Mouse (Mus musculus) thymus, postnatal 0 days (tissue): ENCODE results near the gene Vmn1r165. TPM values are rescaled to one million over a fixed set of nuclear protein-coding genes. Genes with fewer than 3 reads are reported as not detected.
"Not testable (repeated sequence)": the region's sequence is repeated elsewhere in the genome, so short reads cannot be mapped to it uniquely, and the experiment has no call there.

Experiments
- DNase-seq: peaks from one replicate; pipeline ENCODE4 v3.0.0-alpha.2; 2015; ENCODE audit warnings: low spot score
- polyA plus RNA-seq: library from polyadenylated mRNA; unstranded; fragments of >200 nt; fragmentation: Nextera tagmentation; extraction: Ambion mirVana; gene quantifications from 2 replicates; pipeline ENCODE4 v1.2.1, GENCODE M21; 2015

The Vmn1r165 gene
- not detected in 2 replicates for polyA plus RNA-seq

DNA sequence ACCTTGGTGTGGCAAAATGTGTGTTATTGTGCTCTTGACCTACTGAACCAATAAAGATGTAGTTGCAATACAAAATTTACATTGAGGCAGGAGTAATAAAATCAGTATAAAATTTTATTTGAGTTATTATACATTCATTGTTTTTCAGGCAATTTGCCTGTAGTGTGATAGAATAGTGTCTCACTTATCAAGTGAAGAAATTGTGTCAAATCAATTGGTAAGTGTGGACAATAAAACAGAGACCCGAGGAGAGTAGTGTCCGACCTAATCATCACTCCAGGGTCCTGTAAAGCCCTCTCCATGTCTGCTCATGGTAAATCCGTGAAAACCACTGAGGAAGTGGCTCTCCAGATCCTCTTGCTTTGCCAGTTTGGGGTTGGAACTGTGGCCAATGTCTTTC lies at the start of gene Vmn1r165:
Gene Vmn1r165, plus strand, starts transcription at position 301 of the 400 bp plus-strand sequence.
- DNase-seq, result not testable (repeated sequence)

DNA sequence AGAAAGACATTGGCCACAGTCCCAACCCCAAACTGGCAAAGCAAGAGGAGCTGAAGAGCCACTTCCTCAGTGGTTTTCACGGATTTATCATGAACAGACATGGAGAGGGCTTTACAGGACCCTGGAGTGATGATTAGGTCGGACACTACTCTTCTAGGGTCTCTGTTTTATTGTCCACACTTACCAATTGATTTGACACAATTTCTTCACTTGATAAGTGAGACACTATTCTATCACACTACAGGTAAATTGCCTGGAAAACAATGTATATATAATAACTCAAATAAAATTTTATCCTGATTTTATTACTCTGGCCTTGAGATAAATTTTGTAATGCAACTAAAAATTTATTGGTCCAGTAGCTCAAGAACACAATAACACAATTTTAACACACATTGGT lies 34.5 kb downstream of the Vmn1r165 start, which contains the start of gene Vmn1r166:
Gene Vmn1r166, minus strand, starts transcription at position 101 of the 400 bp plus-strand sequence.
- not testable (repeated sequence) for DNase-seq

Other genes with a start within 250 kb of the Vmn1r165 start
- gene Gm4214, start 232.7 kb upstream of the Vmn1r165 start, polyA plus RNA-seq, result not detected in 2 replicates
- not detected in 2 replicates for gene Gm4216, start 197.4 kb upstream of the Vmn1r165 start, polyA plus RNA-seq
- not detected in 2 replicates for gene Vmn1r163, start 161.8 kb upstream of the Vmn1r165 start, polyA plus RNA-seq
- not detected in 2 replicates for gene Gm8720, start 149.9 kb upstream of the Vmn1r165 start, polyA plus RNA-seq
- not detected in 2 replicates for gene Gm10662, start 72.9 kb upstream of the Vmn1r165 start, polyA plus RNA-seq
- not detected in 2 replicates for gene Vmn1r166, start 34.4 kb downstream of the Vmn1r165 start, polyA plus RNA-seq
- gene Gm6902, start 61.6 kb downstream of the Vmn1r165 start, polyA plus RNA-seq, result not detected in 2 replicates
- not detected in 2 replicates for gene Nlrp4e, start 83.9 kb downstream of the Vmn1r165 start, polyA plus RNA-seq
- gene Nlrp5, start 168.6 kb downstream of the Vmn1r165 start, polyA plus RNA-seq, result not detected in 2 replicates